Mouse (Mus musculus) lung, embryonic 15.5 days (tissue): Measurements from ENCODE around the gene Gucy2d. TPM values are rescaled to one million over a fixed set of nuclear protein-coding genes. Genes with fewer than 3 reads are reported as not detected.

Experiments
- ATAC-seq: fragments of 200-750 bp; cut with Nextera tagmentation; 2 replicates; pipeline ENCODE4 v1.8.0; 2017; ENCODE audit warnings: moderate number of reproducible peaks, borderline replicate concordance; ENCODE audit not compliant: low FRiP score, low TSS enrichment; ENCODE audit errors: extremely low read depth
- H3K27ac ChIP-seq: fragments of 300-500 bp; sonication (generic); 2 replicates; pipeline ENCODE4 v1.5.1; 2015; ENCODE audit warnings: moderate library complexity, mild to moderate bottlenecking, inconsistent platforms
- H3K27me3 ChIP-seq: fragments of 300-500 bp; sonication (generic); 2 replicates; pipeline ENCODE4 v1.6.1; 2015; ENCODE audit warnings: inconsistent platforms
- H3K36me3 ChIP-seq: fragments of 300-500 bp; sonication (generic); 2 replicates; pipeline ENCODE4 v1.6.1; 2015; ENCODE audit warnings: inconsistent platforms
- H3K4me1 ChIP-seq: fragments of 300-500 bp; sonication (generic); 2 replicates; pipeline ENCODE4 v1.6.1; 2015; ENCODE audit warnings: inconsistent platforms
- H3K4me2 ChIP-seq: fragments of 300-500 bp; sonication (generic); 2 replicates; pipeline ENCODE4 v1.6.1; 2015; ENCODE audit warnings: inconsistent platforms, mild to moderate bottlenecking, moderate library complexity
- H3K4me3 ChIP-seq: fragments of 300-500 bp; sonication (generic); 2 replicates; pipeline ENCODE4 v1.5.1; 2015; ENCODE audit warnings: mild to moderate bottlenecking, inconsistent platforms
- H3K9ac ChIP-seq: fragments of 300-500 bp; sonication (generic); 2 replicates; pipeline ENCODE4 v1.6.1; 2015; ENCODE audit warnings: inconsistent platforms
- H3K9me3 ChIP-seq: fragments of 300-500 bp; sonication (generic); 2 replicates; pipeline ENCODE4 v1.6.1; 2016; ENCODE audit warnings: inconsistent platforms
- WGBS: fragments of 180-500 bp; shearing (Covaris S2); methylation state at CpG from one replicate; pipeline ENCODE4 v1.1.7; 2015; 5-methylcytosine and 5-hydroxymethylcytosine counted together
- polyA plus RNA-seq: library from polyadenylated mRNA; unstranded; fragments of >200 nt; fragmentation: Nextera tagmentation; extraction: Ambion mirVana; gene quantifications from 2 replicates; pipeline ENCODE4 v1.2.1, GENCODE M21; 2015

The Gucy2d gene
- polyA plus RNA-seq, 1 experiment from 2014 or later: not detected

GRCm38 (mm10) chr7:98449696-98450095, 9.5 kb downstream of the Gucy2d start:
- no peak overlapping the region for H3K27ac ChIP-seq
- no peak overlapping the region for H3K4me2 ChIP-seq
- H3K9ac ChIP-seq: no peak overlapping the region
- H3K27me3 ChIP-seq: no peaks in the 10 kb centered on the region
- no peaks in the 10 kb centered on the region for H3K9me3 ChIP-seq
- H3K4me3 ChIP-seq: no peak overlapping the region
- 70% methylated on average over 9 of the region's 9 CpGs for WGBS
- no peaks in the 10 kb centered on the region for H3K4me1 ChIP-seq
- no peaks in the 10 kb centered on the region for H3K36me3 ChIP-seq
- ATAC-seq: no peak

GRCm38 (mm10) chr7:98454397-98455120, 14.3 kb downstream of the Gucy2d start:
- 69% methylated on average over 10 of the region's 10 CpGs for WGBS
- no peak for ATAC-seq
- H3K4me3 ChIP-seq: no peak overlapping the region
- H3K27me3 ChIP-seq: no peaks in the 10 kb centered on the region
- no peak overlapping the region for H3K27ac ChIP-seq
- no peaks in the 10 kb centered on the region for H3K36me3 ChIP-seq
- no peak overlapping the region for H3K4me2 ChIP-seq
- H3K9me3 ChIP-seq: no peaks in the 10 kb centered on the region
- H3K4me1 ChIP-seq: no peaks in the 10 kb centered on the region
- H3K9ac ChIP-seq: no peak overlapping the region

DNA sequence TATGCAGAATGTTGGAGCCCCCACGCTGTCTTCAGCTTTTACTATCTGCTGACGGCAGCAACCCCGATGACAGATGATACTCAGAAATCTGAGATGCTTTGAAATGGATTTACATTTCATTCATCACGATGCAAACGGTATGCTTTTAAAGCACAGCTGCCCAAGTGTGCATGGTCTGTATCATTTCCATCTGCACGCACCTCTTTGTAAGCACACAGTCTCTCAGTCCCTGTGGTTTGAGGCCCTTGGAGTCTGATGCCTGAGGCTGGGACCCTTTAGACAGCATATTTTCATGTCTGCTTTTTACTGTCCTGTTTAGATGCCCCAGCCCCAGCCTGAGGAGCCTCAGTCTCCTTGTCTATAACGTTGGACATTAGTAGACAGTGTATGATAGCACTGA, 20.1 kb downstream of the Gucy2d start:
- Histone ChIP-seq H3K9me3 (no peaks in the 10 kb centered on the region), H3K27me3 (no peaks in the 10 kb centered on the region), H3K4me2 (no peak overlapping the region), H3K4me1 (no peaks in the 10 kb centered on the region), H3K4me3 (no peak overlapping the region), H3K9ac (no peak overlapping the region), H3K27ac (no peak overlapping the region), H3K36me3 (no peaks in the 10 kb centered on the region)
- 44% methylated on average over 7 of the region's 7 CpGs for WGBS
- no peak for ATAC-seq

- no peak for ATAC-seq
- H3K4me1 ChIP-seq: no peaks in the 10 kb centered on the region
- 47% methylated on average over 3 of the region's 3 CpGs for WGBS
- H3K4me3 ChIP-seq: no peak overlapping the region
- no peaks in the 10 kb centered on the region for H3K36me3 ChIP-seq
- H3K4me2 ChIP-seq: no peak overlapping the region
- no peaks in the 10 kb centered on the region for H3K27me3 ChIP-seq
- H3K9me3 ChIP-seq: no peaks in the 10 kb centered on the region
- no peak overlapping the region for H3K9ac ChIP-seq
- no peak overlapping the region for H3K27ac ChIP-seq
Observed at GRCm38 (mm10) chr7:98469089-98469488, 28.9 kb downstream of the Gucy2d start.

DNA sequence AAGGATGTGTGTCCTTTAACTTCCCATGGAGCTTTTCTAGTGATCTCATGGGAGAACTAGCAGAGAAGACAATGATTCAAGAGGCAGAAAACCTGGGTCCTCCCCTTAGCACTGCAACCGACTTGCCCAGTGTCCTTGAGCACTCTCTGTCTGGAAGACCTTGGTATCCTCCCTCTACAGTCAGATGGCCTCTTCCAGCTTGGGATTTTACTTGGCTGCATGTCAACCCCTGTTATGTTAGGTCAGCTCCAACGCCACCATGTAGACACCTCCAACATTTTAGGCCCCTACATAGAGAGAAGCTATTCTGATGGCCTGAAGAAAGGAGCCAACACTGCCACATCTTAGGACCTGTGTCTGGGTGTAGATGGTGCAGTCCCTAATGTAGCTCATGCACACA, 32.3 kb downstream of the Gucy2d start:
- H3K36me3 ChIP-seq: no peaks in the 10 kb centered on the region
- no peak overlapping the region for H3K9ac ChIP-seq
- WGBS: 78% methylated on average over 2 of the region's 2 CpGs

DNA sequence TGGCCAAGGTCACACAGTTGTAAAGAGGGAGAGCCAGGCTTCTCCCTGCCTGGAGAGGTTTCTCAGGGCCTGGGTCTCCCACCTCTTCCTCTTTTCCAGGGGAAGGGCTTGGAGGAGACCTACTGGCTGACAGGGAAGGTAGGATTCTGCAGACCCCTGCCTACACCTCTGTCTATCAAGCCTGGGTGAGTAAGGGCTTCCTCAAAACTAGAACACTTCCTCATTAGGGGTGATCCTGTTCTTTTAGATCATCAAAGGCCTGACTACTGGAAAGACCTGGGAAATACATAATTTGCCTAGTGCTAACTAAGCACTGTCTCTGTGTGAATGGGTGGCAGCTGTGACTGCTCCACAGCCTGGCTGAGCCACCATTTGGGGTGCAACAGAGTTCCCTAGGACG, 34.3 kb downstream of the Gucy2d start:
- ATAC-seq: no peak
- H3K27me3 ChIP-seq: no peaks in the 10 kb centered on the region
- H3K4me1 ChIP-seq: no peaks in the 10 kb centered on the region
- no peak overlapping the region for H3K27ac ChIP-seq
- no peak overlapping the region for H3K9ac ChIP-seq
- H3K4me3 ChIP-seq: no peak overlapping the region
- no peaks in the 10 kb centered on the region for H3K9me3 ChIP-seq
- H3K4me2 ChIP-seq: no peak overlapping the region
- WGBS: 75% methylated on average over 1 of the region's 1 CpGs
- H3K36me3 ChIP-seq: no peaks in the 10 kb centered on the region

More for the DNA sequence above, 32.3 kb downstream of the Gucy2d start:
- Histone ChIP-seq H3K4me2 (no peak overlapping the region), H3K9me3 (no peaks in the 10 kb centered on the region), H3K27ac (no peak overlapping the region), H3K4me3 (no peak overlapping the region), H3K27me3 (no peaks in the 10 kb centered on the region), H3K4me1 (no peaks in the 10 kb centered on the region)
- ATAC-seq: no peak

GRCm38 (mm10) chr7:98477153-98477552, 36.9 kb downstream of the Gucy2d start:
- Histone ChIP-seq H3K4me1 (peaks cover 5% of the 10 kb centered on the region), H3K4me2 (no peak overlapping the region), H3K36me3 (no peaks in the 10 kb centered on the region), H3K9ac (no peak overlapping the region), H3K27me3 (peaks cover 5% of the 10 kb centered on the region; the same call in 1 of the 2 replicates), H3K4me3 (no peak overlapping the region), H3K27ac (no peak overlapping the region), H3K9me3 (no peaks in the 10 kb centered on the region)
- ATAC-seq: no peak
- WGBS: 84% methylated on average over 4 of the region's 4 CpGs

- ATAC-seq: no peak
- Histone ChIP-seq H3K9me3 (no peaks in the 10 kb centered on the region), H3K4me1 (peaks cover 22% of the 10 kb centered on the region), H3K4me2 (no peak overlapping the region), H3K9ac (no peak overlapping the region), H3K36me3 (no peaks in the 10 kb centered on the region), H3K27ac (no peak overlapping the region), H3K27me3 (peaks cover 5% of the 10 kb centered on the region; the same call in 1 of the 2 replicates), H3K4me3 (no peak overlapping the region)
- 85% methylated on average over 1 of the region's 1 CpGs for WGBS
Observed at GRCm38 (mm10) chr7:98480481-98480880, 40.3 kb downstream of the Gucy2d start.

GRCm38 (mm10) chr7:98481066-98481734, 41.0 kb downstream of the Gucy2d start:
- H3K9ac ChIP-seq: no peak overlapping the region
- H3K9me3 ChIP-seq: no peaks in the 10 kb centered on the region
- no peak overlapping the region for H3K4me3 ChIP-seq
- WGBS: 15% methylated on average over 9 of the region's 9 CpGs
- H3K36me3 ChIP-seq: no peaks in the 10 kb centered on the region
- no peak overlapping the region for H3K27ac ChIP-seq
- H3K4me1 ChIP-seq: peaks cover 22% of the 10 kb centered on the region
- ATAC-seq: peak; percentile 39; the same call in 1 of the 2 replicates
- peaks cover 5% of the 10 kb centered on the region; the same call in 1 of the 2 replicates for H3K27me3 ChIP-seq
- no peak overlapping the region for H3K4me2 ChIP-seq

DNA sequence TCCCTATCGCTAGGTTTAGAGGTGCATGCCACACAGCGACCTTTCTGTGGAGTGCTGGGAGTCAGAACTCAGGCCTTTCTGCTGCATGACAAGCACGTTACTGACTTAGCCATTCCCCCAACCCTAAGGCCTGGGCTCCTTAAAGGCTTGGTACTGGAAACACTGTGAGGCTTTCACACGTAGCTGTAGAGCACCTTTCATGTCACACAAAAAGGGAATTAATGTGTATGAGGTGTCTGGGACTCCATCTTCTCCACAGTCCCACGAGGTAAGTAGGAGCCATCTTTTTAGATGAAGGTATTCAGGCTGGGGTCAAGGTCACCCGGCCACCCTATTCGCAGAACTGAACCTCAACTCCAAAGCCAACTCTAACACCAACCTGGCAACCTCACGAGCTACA, 41.6 kb downstream of the Gucy2d start:
- no peaks in the 10 kb centered on the region for H3K36me3 ChIP-seq
- no peaks in the 10 kb centered on the region for H3K9me3 ChIP-seq
- WGBS: 71% methylated on average over 8 of the region's 8 CpGs
- H3K4me1 ChIP-seq: peaks cover 27% of the 10 kb centered on the region
- H3K27me3 ChIP-seq: peaks cover 5% of the 10 kb centered on the region; the same call in 1 of the 2 replicates
- H3K9ac ChIP-seq: no peak overlapping the region
- H3K4me2 ChIP-seq: no peak overlapping the region
- ATAC-seq: no peak
- no peak overlapping the region for H3K4me3 ChIP-seq
- H3K27ac ChIP-seq: no peak overlapping the region

DNA sequence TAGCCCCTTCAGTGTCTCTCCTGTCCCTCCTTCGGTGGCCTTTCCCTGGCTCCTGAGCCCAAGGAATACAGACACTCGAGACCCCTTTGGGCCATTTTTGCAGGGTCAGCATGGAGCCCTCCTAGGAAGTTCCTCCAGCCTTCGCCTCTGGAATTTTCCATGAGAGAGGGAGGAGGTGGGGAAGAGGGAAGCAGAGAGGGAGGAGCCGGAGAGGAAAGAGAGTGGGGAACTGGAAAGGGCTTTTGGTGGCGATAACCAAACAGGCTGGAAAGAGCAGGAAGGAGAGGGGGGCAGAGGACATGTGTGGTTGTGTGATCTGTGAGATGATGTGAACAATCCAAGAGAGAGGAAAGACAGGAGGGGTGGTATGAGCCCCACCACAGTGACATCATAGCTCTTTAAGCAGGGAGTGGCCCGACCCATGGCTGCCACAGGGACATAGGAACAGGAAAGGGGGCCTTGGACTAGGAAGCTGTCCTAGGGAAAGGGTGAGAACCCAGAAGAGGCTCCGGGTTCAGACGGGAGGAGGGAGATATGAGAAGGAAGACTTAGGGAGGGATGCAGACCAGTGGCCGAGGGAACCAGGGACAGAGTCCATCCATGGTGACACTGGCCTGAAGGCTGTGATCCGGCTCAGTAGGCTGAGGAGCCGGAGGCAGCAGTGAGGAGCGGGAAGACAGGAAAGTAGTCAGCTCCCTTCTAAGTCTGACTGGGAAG, 42.5 kb downstream of the Gucy2d start:
- Histone ChIP-seq H3K4me1 (peaks cover 27% of the 10 kb centered on the region), H3K4me3 (no peak overlapping the region), H3K9ac (no peak overlapping the region), H3K9me3 (no peaks in the 10 kb centered on the region), H3K27ac (peak overlapping the region; percentile 69), H3K4me2 (peak overlapping the region; percentile 14; the same call in 1 of the 2 replicates), H3K36me3 (no peaks in the 10 kb centered on the region), H3K27me3 (peaks cover 5% of the 10 kb centered on the region; the same call in 1 of the 2 replicates)
- 26% methylated on average over 12 of the region's 12 CpGs for whole genome bisulfite sequencing
- ATAC-seq: peak; percentile 55

GRCm38 (mm10) chr7:98483268-98483607, 43.0 kb downstream of the Gucy2d start:
- H3K4me3 ChIP-seq: no peak overlapping the region
- 26% methylated on average over 8 of the region's 8 CpGs for WGBS
- no peak for ATAC-seq

More at GRCm38 (mm10) chr7:98483268-98483607, 43.0 kb downstream of the Gucy2d start:
- Histone ChIP-seq H3K9me3 (no peaks in the 10 kb centered on the region), H3K27me3 (peaks cover 5% of the 10 kb centered on the region; the same call in 1 of the 2 replicates), H3K4me1 (peaks cover 27% of the 10 kb centered on the region), H3K36me3 (no peaks in the 10 kb centered on the region), H3K9ac (no peak overlapping the region), H3K4me2 (peak overlapping the region; percentile 14; the same call in 1 of the 2 replicates), H3K27ac (peak overlapping the region; percentile 69)
